Mouse (Mus musculus) ES-CJ7 (cell line): ENCODE measurements around the gene Fbxw7.

Experiments
- DNase-seq: peaks from one replicate; pipeline ENCODE4 v3.0.0; 2011; ENCODE audit warnings: low read depth, low spot score

Gene Fbxw7

GRCm38 (mm10) chr3:84814762-84815381 is at the start of gene Fbxw7:
Gene Fbxw7, plus strand, starts transcription at chr3:84815268.
- no peak for DNase-seq

- no peak for DNase-seq
These were observed 46.1 kb upstream of the Fbxw7 start for GRCm38 (mm10) chr3:84768940-84769339.

- peak; percentile 19 for DNase-seq
These were observed 45.7 kb upstream of the Fbxw7 start for GRCm38 (mm10) chr3:84769411-84769810.

GRCm38 (mm10) chr3:84770518-84770917 is 44.5 kb upstream of the Fbxw7 start:
- no peak for DNase-seq

GRCm38 (mm10) chr3:84771980-84772379 is 43.1 kb upstream of the Fbxw7 start:
- DNase-seq = no peak

- no peak for DNase-seq
These were observed 40.6 kb upstream of the Fbxw7 start for GRCm38 (mm10) chr3:84774246-84775066.

- DNase-seq = no peak
These were observed 40.0 kb upstream of the Fbxw7 start for GRCm38 (mm10) chr3:84775067-84775423.

- no peak for DNase-seq
These were observed 39.5 kb upstream of the Fbxw7 start for GRCm38 (mm10) chr3:84775577-84775976.

- DNase-seq = no peak
These were observed 39.0 kb upstream of the Fbxw7 start for GRCm38 (mm10) chr3:84776084-84776483.

GRCm38 (mm10) chr3:84787914-84788313 is 27.2 kb upstream of the Fbxw7 start:
- DNase-seq = no peak

- no peak for DNase-seq
These were observed 11.0 kb upstream of the Fbxw7 start for GRCm38 (mm10) chr3:84804036-84804435.

- no peak for DNase-seq
These were observed 8.9 kb upstream of the Fbxw7 start for GRCm38 (mm10) chr3:84806206-84806605.

GRCm38 (mm10) chr3:84807826-84808225 is 7.2 kb upstream of the Fbxw7 start:
- no peak for DNase-seq

GRCm38 (mm10) chr3:84808906-84809305 is 6.2 kb upstream of the Fbxw7 start:
- no peak for DNase-seq

GRCm38 (mm10) chr3:84810803-84811202 is 4.3 kb upstream of the Fbxw7 start:
- no peak for DNase-seq

GRCm38 (mm10) chr3:84813436-84814156 is 1.5 kb upstream of the Fbxw7 start:
- no peak for DNase-seq

- DNase-seq = peak; percentile 99
These were observed 809 bp upstream of the Fbxw7 start for GRCm38 (mm10) chr3:84814157-84814761.

- DNase-seq = no peak
These were observed 393 bp downstream of the Fbxw7 start for GRCm38 (mm10) chr3:84815461-84815860.

GRCm38 (mm10) chr3:84816951-84817350 is 1.9 kb downstream of the Fbxw7 start:
- no peak for DNase-seq

- DNase-seq = peak; percentile 33
These were observed 5.7 kb downstream of the Fbxw7 start for GRCm38 (mm10) chr3:84820654-84821201.

- no peak for DNase-seq
These were observed 10.9 kb downstream of the Fbxw7 start for GRCm38 (mm10) chr3:84825990-84826389.

GRCm38 (mm10) chr3:84826405-84826804 is 11.3 kb downstream of the Fbxw7 start:
- DNase-seq = no peak
